Mouse (Mus musculus): Measurements from ENCODE around the gene Rps16. TPM values are rescaled to one million over a fixed set of nuclear protein-coding genes. Genes with fewer than 3 reads are reported as not detected.
A peak's percentile ranks its signal among the peaks of the same experiment; 100 is the strongest.

Gene Rps16
- polyA plus RNA-seq, 1 experiment, result 2,086 TPM

DNA sequence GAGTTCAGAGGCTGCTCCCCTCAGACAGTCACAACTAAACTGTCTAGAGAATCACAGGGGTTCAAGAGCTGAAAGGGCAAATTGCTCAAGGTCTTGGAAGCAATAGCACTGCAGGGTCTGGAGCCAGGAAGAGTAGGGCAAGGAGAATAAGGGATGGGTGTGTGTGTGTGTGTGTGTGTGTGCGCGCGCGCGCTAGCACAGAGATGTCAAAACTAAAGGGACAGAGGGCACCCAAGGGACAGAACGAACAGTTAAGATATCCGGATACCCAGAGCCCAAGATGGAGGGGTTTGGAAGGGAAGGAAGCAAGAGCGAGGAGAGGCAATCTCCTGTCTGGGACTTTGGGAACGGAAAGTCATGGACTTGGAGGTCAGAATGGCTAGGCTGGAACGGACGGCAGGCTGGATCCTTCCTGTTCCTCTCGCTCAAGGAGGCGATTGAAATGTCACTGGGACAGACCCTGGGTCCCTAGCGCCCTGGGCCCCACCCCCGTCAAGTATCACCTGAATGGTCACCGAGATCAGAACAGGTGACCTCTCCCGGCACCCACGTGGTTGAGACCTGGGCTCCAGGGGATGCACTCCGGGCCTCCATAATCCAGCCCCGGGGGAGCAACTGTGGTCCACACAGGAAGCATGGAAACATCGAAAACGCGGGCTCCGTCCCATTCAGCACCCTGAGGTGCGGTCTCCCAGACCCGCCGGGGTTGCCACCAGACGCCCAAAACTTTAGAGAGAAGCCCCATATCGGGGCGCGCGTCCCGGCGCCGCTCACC, 39.1 kb upstream of the Rps16 start:
- Histone ChIP-seq H3K36me3 (ENCODE audit: control insufficient read depth, insufficient read depth, low read length, poor library complexity, severe bottlenecking) (peaks cover 40% of the 10 kb centered on the region), H3K27me3 (ENCODE audit: control insufficient read depth, insufficient read depth, low read length, poor library complexity, severe bottlenecking) (no peaks in the 10 kb centered on the region), H3K4me3 (ENCODE audit: low read depth, low read length) (peak overlapping the region; percentile 94), H3K27ac (ENCODE audit: insufficient read depth, low read length) (no peak overlapping the region), H3K4me1 (ENCODE audit: control insufficient read depth, insufficient read depth, low read length) (peaks cover 2% of the 10 kb centered on the region), H3K9ac (ENCODE audit: low read depth, poor library complexity, severe bottlenecking) (peak overlapping the region; percentile 83), H3K9me3 (replicated peaks; ENCODE audit: control insufficient read depth, insufficient read depth, low read length, poor library complexity, severe bottlenecking) (no peaks in the 10 kb centered on the region)
- TF ChIP-seq EP300 (IDR thresholded peaks at IDR 0.05; ENCODE audit: insufficient read depth, low read depth, low read length) (no peak), CTCF (IDR thresholded peaks at IDR 0.05; ENCODE audit: low read depth, low read length) (no peak), POLR2A (IDR thresholded peaks at IDR 0.05; ENCODE audit: insufficient read depth, low read length) (no peak)

DNA sequence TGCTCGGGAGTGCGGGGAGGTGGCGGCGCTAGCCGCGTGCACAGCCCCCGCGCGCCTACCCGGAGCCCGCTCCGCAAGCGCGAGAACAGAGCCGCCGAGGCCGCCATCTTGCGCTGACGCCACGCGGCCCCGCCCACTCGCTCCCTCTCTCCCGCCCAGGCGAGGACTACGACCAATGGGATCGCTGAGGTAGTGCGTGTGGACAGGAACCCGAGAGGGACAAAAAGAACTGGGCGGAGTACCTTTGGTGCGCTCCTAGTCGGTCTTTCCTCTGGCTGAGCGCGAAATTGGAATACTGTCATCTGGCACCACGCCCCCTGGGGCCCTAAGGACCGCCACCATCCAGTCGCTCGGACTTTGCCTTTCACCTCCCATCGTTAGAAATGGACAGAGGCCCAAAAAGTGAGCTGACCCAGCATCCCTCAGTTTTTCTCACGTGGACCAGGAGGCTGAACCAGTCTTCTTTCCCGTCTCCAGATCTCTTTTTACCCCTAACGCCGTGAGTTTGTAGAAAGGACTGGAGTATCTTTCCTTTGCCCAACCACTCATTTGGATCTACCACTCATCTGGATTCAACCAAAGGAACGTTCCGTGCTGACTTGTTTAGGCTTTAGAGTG, 38.4 kb upstream of the Rps16 start, which contains the start of gene Timm50:
Gene Timm50 (minus strand): TSS at position 147 of the 618 bp plus-strand sequence.
- H3K27me3 ChIP-seq (ENCODE audit: control insufficient read depth, insufficient read depth, low read length, poor library complexity, severe bottlenecking), result no peaks in the 10 kb centered on the region

GRCm38 (mm10) chr7:28318036-28318435, 32.4 kb upstream of the Rps16 start:
- Histone ChIP-seq H3K4me1 (ENCODE audit: control insufficient read depth, insufficient read depth, low read length) (no peaks in the 10 kb centered on the region), H3K27me3 (ENCODE audit: control insufficient read depth, insufficient read depth, low read length, poor library complexity, severe bottlenecking) (no peaks in the 10 kb centered on the region), H3K4me3 (ENCODE audit: low read depth, low read length) (no peak overlapping the region), H3K27ac (ENCODE audit: insufficient read depth, low read length) (no peak overlapping the region), H3K36me3 (ENCODE audit: control insufficient read depth, insufficient read depth, low read length, poor library complexity, severe bottlenecking) (peaks cover 61% of the 10 kb centered on the region), H3K9ac (ENCODE audit: low read depth, poor library complexity, severe bottlenecking) (no peak overlapping the region), H3K9me3 (replicated peaks; ENCODE audit: control insufficient read depth, insufficient read depth, low read length, poor library complexity, severe bottlenecking) (no peaks in the 10 kb centered on the region)
- TF ChIP-seq EP300 (IDR thresholded peaks at IDR 0.05; ENCODE audit: insufficient read depth, low read depth, low read length) (no peak), POLR2A (IDR thresholded peaks at IDR 0.05; ENCODE audit: insufficient read depth, low read length) (no peak), CTCF (IDR thresholded peaks at IDR 0.05; ENCODE audit: low read depth, low read length) (no peak)

More for the DNA sequence above, 38.4 kb upstream of the Rps16 start, which contains the start of gene Timm50:
- TF ChIP-seq EP300 (IDR thresholded peaks at IDR 0.05; ENCODE audit: insufficient read depth, low read depth, low read length) (0 out of 2 replicates have a peak, but pooled peaks have one; percentile 44), CTCF (IDR thresholded peaks at IDR 0.05; ENCODE audit: low read depth, low read length) (no peak), POLR2A (IDR thresholded peaks at IDR 0.05; ENCODE audit: insufficient read depth, low read length) (no peak)
- Histone ChIP-seq H3K9me3 (replicated peaks; ENCODE audit: control insufficient read depth, insufficient read depth, low read length, poor library complexity, severe bottlenecking) (no peaks in the 10 kb centered on the region), H3K27ac (ENCODE audit: insufficient read depth, low read length) (no peak within 1 kb of the TSS), H3K9ac (ENCODE audit: low read depth, poor library complexity, severe bottlenecking) (peak within 1 kb of the TSS; percentile 83), H3K36me3 (ENCODE audit: control insufficient read depth, insufficient read depth, low read length, poor library complexity, severe bottlenecking) (peaks cover 39% of the 10 kb centered on the region), H3K4me1 (ENCODE audit: control insufficient read depth, insufficient read depth, low read length) (peaks cover 2% of the 10 kb centered on the region), H3K4me3 (ENCODE audit: low read depth, low read length) (peak within 1 kb of the TSS; percentile 94)

- H3K27me3 ChIP-seq (ENCODE audit: control insufficient read depth, insufficient read depth, low read length, poor library complexity, severe bottlenecking), result no peaks in the 10 kb centered on the region
- no peaks in the 10 kb centered on the region for H3K4me1 ChIP-seq (ENCODE audit: control insufficient read depth, insufficient read depth, low read length)
- peaks cover 66% of the 10 kb centered on the region for H3K36me3 ChIP-seq (ENCODE audit: control insufficient read depth, insufficient read depth, low read length, poor library complexity, severe bottlenecking)
- no peak for TF ChIP-seq CTCF (IDR thresholded peaks at IDR 0.05; ENCODE audit: low read depth, low read length)
- TF ChIP-seq POLR2A (IDR thresholded peaks at IDR 0.05; ENCODE audit: insufficient read depth, low read length), result no peak
- no peaks in the 10 kb centered on the region for H3K9me3 ChIP-seq (replicated peaks; ENCODE audit: control insufficient read depth, insufficient read depth, low read length, poor library complexity, severe bottlenecking)
- H3K9ac ChIP-seq (ENCODE audit: low read depth, poor library complexity, severe bottlenecking), result no peak overlapping the region
- H3K4me3 ChIP-seq (ENCODE audit: low read depth, low read length), result no peak overlapping the region
- no peak overlapping the region for H3K27ac ChIP-seq (ENCODE audit: insufficient read depth, low read length)
These were observed 31.7 kb upstream of the Rps16 start for GRCm38 (mm10) chr7:28318714-28319113.

DNA sequence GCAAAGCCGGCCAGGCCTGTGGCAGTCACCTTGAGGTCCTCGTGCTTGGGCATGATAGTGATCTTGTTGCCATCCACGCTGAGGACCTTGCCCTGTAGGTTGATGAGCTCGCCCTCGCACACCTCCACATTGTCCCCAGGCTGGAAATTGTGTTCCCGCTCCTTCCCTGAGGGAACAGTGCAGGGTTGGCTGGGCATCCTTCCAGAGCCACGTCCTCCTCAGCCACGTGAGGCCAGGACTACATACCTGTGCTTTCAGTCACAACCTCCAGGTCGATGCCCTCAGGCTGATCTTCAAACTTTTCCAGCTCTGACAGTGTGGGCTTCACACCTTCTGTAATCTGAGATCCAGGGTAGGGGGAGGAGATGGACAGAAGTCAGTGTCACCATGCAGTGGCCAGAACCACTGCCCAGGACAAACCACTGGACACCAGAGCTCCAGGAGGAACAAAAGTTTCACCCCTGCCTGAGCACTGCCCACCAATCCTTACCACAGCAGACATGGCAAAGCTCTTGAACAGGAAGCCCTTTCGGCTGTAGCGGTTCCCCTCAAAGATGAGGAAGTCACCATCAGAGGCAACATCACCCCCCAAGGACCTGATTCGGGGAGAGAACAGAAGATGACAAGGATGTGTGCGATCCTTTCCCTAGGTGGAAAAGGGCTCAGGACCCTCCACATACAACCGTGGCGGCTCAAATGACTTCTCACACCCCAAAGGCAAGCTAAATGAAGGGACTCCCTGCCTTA, 28.3 kb upstream of the Rps16 start:
- TF ChIP-seq POLR2A (IDR thresholded peaks at IDR 0.05; ENCODE audit: insufficient read depth, low read length) (no peak), EP300 (IDR thresholded peaks at IDR 0.05; ENCODE audit: insufficient read depth, low read depth, low read length) (no peak), CTCF (IDR thresholded peaks at IDR 0.05; ENCODE audit: low read depth, low read length) (no peak)

More for the DNA sequence above, 28.3 kb upstream of the Rps16 start:
- H3K4me1 ChIP-seq (ENCODE audit: control insufficient read depth, insufficient read depth, low read length), result no peaks in the 10 kb centered on the region
- no peak overlapping the region for H3K4me3 ChIP-seq (ENCODE audit: low read depth, low read length)
- no peak overlapping the region for H3K9ac ChIP-seq (ENCODE audit: low read depth, poor library complexity, severe bottlenecking)
- H3K9me3 ChIP-seq (replicated peaks; ENCODE audit: control insufficient read depth, insufficient read depth, low read length, poor library complexity, severe bottlenecking), result no peaks in the 10 kb centered on the region
- H3K27ac ChIP-seq (ENCODE audit: insufficient read depth, low read length), result no peak overlapping the region
- peaks cover 81% of the 10 kb centered on the region for H3K36me3 ChIP-seq (ENCODE audit: control insufficient read depth, insufficient read depth, low read length, poor library complexity, severe bottlenecking)
- no peaks in the 10 kb centered on the region for H3K27me3 ChIP-seq (ENCODE audit: control insufficient read depth, insufficient read depth, low read length, poor library complexity, severe bottlenecking)

Measured in ES-Bruce4 (cell line).